Mouse (Mus musculus): Measurements from ENCODE around the gene Derl3.

Gene Derl3

GRCm38 (mm10) chr10:75889406-75890153 lies 3.6 kb upstream of the Derl3 start:
- no peak for TF ChIP-seq GATA4 (IDR thresholded peaks at IDR 0.05; ENCODE audit: insufficient replicate concordance, low read length)

GRCm38 (mm10) chr10:75894601-75895000 lies 1.4 kb downstream of the Derl3 start:
- TF ChIP-seq GATA4 (IDR thresholded peaks at IDR 0.05; ENCODE audit: insufficient replicate concordance, low read length), result no peak

- no peak for TF ChIP-seq GATA4 (IDR thresholded peaks at IDR 0.05; ENCODE audit: insufficient replicate concordance, low read length)
Observed at GRCm38 (mm10) chr10:75895730-75896129, 2.5 kb downstream of the Derl3 start.

- TF ChIP-seq GATA4 (IDR thresholded peaks at IDR 0.05; ENCODE audit: insufficient replicate concordance, low read length), result no peak
Observed at GRCm38 (mm10) chr10:75896208-75896607, 3.0 kb downstream of the Derl3 start.

- TF ChIP-seq GATA4 (IDR thresholded peaks at IDR 0.05; ENCODE audit: insufficient replicate concordance, low read length), result no peak
Observed at GRCm38 (mm10) chr10:75897373-75897772, 4.2 kb downstream of the Derl3 start.

GRCm38 (mm10) chr10:75898039-75898564 lies 4.9 kb downstream of the Derl3 start:
- no peak for TF ChIP-seq GATA4 (IDR thresholded peaks at IDR 0.05; ENCODE audit: insufficient replicate concordance, low read length)

- no peak for TF ChIP-seq GATA4 (IDR thresholded peaks at IDR 0.05; ENCODE audit: insufficient replicate concordance, low read length)
Observed at GRCm38 (mm10) chr10:75898846-75899245, 5.6 kb downstream of the Derl3 start.

GRCm38 (mm10) chr10:75904391-75904790 lies 11.2 kb downstream of the Derl3 start:
- no peak for TF ChIP-seq GATA4 (IDR thresholded peaks at IDR 0.05; ENCODE audit: insufficient replicate concordance, low read length)

- no peak for TF ChIP-seq GATA4 (IDR thresholded peaks at IDR 0.05; ENCODE audit: insufficient replicate concordance, low read length)
Observed at GRCm38 (mm10) chr10:75906882-75907281, 13.7 kb downstream of the Derl3 start.

- TF ChIP-seq GATA4 (IDR thresholded peaks at IDR 0.05; ENCODE audit: insufficient replicate concordance, low read length), result no peak
Observed at GRCm38 (mm10) chr10:75910698-75911097, 17.5 kb downstream of the Derl3 start.

GRCm38 (mm10) chr10:75913013-75913589 lies 19.9 kb downstream of the Derl3 start:
- TF ChIP-seq GATA4 (IDR thresholded peaks at IDR 0.05; ENCODE audit: insufficient replicate concordance, low read length), result no peak

- no peak for TF ChIP-seq GATA4 (IDR thresholded peaks at IDR 0.05; ENCODE audit: insufficient replicate concordance, low read length)
Observed at GRCm38 (mm10) chr10:75915557-75915956, 22.3 kb downstream of the Derl3 start.

- no peak for TF ChIP-seq GATA4 (IDR thresholded peaks at IDR 0.05; ENCODE audit: insufficient replicate concordance, low read length)
Observed at GRCm38 (mm10) chr10:75916840-75917239, 23.6 kb downstream of the Derl3 start.

- TF ChIP-seq GATA4 (IDR thresholded peaks at IDR 0.05; ENCODE audit: insufficient replicate concordance, low read length), result no peak
Observed at GRCm38 (mm10) chr10:75919026-75919425, 25.8 kb downstream of the Derl3 start.

GRCm38 (mm10) chr10:75921026-75921725 lies 28.0 kb downstream of the Derl3 start, which contains the start of gene Smarcb1:
Gene Smarcb1 (minus strand): TSS chr10:75921617.
- TF ChIP-seq GATA4 (IDR thresholded peaks at IDR 0.05; ENCODE audit: insufficient replicate concordance, low read length), result 0 out of 2 replicates have a peak, but pooled peaks have one; percentile 4

All from liver, adult (tissue).